Mouse (Mus musculus): Measurements from ENCODE around the gene Hist1h3b. TPM values are rescaled to one million over a fixed set of nuclear protein-coding genes. Genes with fewer than 3 reads are reported as not detected.
"Not testable (repeated sequence)": the region's sequence is repeated elsewhere in the genome, so short reads cannot be mapped to it uniquely, and the experiment has no call there.

The Hist1h3b gene
- polyA plus RNA-seq, 1 experiment from 2014 or later = 29.5 TPM

DNA sequence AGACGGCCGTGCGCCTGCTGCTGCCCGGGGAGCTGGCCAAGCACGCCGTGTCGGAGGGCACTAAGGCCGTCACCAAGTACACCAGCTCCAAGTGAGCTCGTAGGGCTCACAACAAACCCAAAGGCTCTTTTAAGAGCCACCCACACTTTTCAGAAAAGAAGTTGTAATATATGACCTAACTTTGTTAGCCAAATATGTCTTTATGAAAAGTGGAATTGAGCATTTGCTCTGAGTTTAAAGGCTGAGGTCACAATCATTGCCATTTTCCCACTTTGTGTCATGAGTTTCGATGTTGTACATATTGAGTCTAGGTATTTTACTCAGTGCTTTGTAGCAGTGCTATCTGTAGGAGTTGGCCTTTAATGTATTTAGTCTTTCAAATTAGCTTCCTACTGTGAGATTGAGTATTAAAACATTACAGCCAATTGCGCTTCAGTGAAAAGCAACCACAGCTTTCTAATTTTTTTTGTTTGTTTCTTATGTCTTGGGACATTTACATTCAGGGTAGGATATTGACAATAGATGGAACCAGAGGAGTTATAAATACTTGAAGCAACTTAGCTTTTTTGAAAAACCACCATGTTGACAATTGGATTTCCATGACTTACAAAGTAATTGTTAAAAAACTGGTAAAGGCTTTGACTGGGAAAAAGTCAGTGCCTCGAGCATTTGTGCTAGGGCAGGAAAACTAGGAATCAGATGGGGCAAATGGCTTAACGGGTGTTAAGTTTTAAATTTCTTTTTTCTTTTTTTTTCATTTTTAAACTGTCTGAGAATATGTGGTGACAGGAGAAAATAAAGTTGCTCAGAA lies 4.8 kb upstream of the Hist1h3b start:
- peak overlapping the region; percentile 59 for H3K4me3 ChIP-seq (replicated peaks)
- peak; percentile 66 for DNase-seq
- no peaks in the 10 kb centered on the region for H3K36me3 ChIP-seq
- H3K27me3 ChIP-seq = no peaks in the 10 kb centered on the region
- peak overlapping the region; percentile 99 for H3K27ac ChIP-seq
- WGBS (ENCODE audit: insufficient replicate concordance) = 4% methylated on average over 13 of the region's 13 CpGs
- peak overlapping the region; percentile 67 for H3K4me2 ChIP-seq
- peaks cover 50% of the 10 kb centered on the region for H3K4me1 ChIP-seq (replicated peaks)
- H3K9ac ChIP-seq = peak overlapping the region; percentile 77
- ATAC-seq (ENCODE audit: low read depth) = peak; percentile 21
- H3K9me3 ChIP-seq (replicated peaks) = no peaks in the 10 kb centered on the region

- peak overlapping the region; percentile 59 for H3K4me3 ChIP-seq (replicated peaks)
- WGBS (ENCODE audit: insufficient replicate concordance) = 8% methylated on average over 4 of the region's 4 CpGs
- no peaks in the 10 kb centered on the region for H3K9me3 ChIP-seq (replicated peaks)
- H3K27me3 ChIP-seq = no peaks in the 10 kb centered on the region
- ATAC-seq (ENCODE audit: low read depth) (no peak), DNase-seq (no peak)
- peak overlapping the region; percentile 77 for H3K9ac ChIP-seq
- peaks cover 50% of the 10 kb centered on the region for H3K4me1 ChIP-seq (replicated peaks)
- H3K4me2 ChIP-seq = peak overlapping the region; percentile 67
- peak overlapping the region; percentile 99 for H3K27ac ChIP-seq
- H3K36me3 ChIP-seq = no peaks in the 10 kb centered on the region
Measured at GRCm38 (mm10) chr13:23747892-23748288, 4.2 kb upstream of the Hist1h3b start.

DNA sequence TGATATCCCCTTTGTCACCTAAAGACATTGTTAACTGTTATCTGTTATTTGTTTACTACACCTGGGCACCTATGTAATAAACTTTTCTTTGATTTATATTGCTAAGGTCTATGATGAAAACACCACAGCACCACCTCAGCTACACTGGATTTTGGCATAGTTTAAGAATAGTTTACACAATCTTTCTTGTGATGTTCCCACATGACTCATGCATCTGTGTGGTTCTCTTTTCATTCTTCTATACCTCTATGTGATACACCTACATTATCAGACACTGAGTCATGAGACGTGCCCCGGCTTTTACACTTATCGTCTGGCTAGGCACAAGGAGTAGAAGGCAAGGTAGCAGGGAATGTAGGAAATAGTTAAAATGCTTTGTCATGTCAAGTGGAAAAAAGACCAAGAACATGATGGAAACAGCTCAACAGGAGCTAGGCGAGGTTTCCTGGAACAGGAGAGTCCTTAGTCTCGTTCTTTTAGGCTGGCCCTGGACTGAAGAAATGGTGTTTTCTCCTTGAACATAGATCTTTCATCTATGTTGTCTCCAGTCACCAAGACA lies 2.4 kb upstream of the Hist1h3b start:
- ATAC-seq (ENCODE audit: low read depth) (no peak), DNase-seq (no peak)
- Histone ChIP-seq H3K27ac (peak overlapping the region; percentile 99), H3K27me3 (no peaks in the 10 kb centered on the region), H3K9me3 (replicated peaks) (no peaks in the 10 kb centered on the region), H3K4me3 (replicated peaks) (no peak overlapping the region), H3K36me3 (no peaks in the 10 kb centered on the region), H3K4me2 (no peak overlapping the region), H3K4me1 (replicated peaks) (peaks cover 47% of the 10 kb centered on the region), H3K9ac (peak overlapping the region; percentile 50)
- 82% methylated on average over 5 of the region's 5 CpGs for WGBS (ENCODE audit: insufficient replicate concordance)

GRCm38 (mm10) chr13:23750839-23751477 lies 1.1 kb upstream of the Hist1h3b start, which contains the start of gene Hist1h2ab:
TSS of gene Hist1h2ab (plus strand) at chr13:23751126.
- peak; percentile 44 for ATAC-seq (ENCODE audit: low read depth)
- WGBS (ENCODE audit: insufficient replicate concordance) = under 1% methylated on average over 29 of the region's 47 CpGs

GRCm38 (mm10) chr13:23751478-23751956 lies 550 bp upstream of the Hist1h3b start:
- ATAC-seq (ENCODE audit: low read depth) = peak; percentile 5; the same call in 1 of the 2 replicates
- Histone ChIP-seq H3K9ac (peak overlapping the region; percentile 80), H3K4me1 (replicated peaks) (peaks cover 60% of the 10 kb centered on the region), H3K27ac (peak overlapping the region; percentile 99), H3K27me3 (no peaks in the 10 kb centered on the region), H3K9me3 (replicated peaks) (no peaks in the 10 kb centered on the region), H3K36me3 (no peaks in the 10 kb centered on the region), H3K4me3 (replicated peaks) (peak overlapping the region; percentile 53), H3K4me2 (peak overlapping the region; percentile 63)
- peak; percentile 50 for DNase-seq
- under 1% methylated on average over 11 of the region's 11 CpGs for WGBS (ENCODE audit: insufficient replicate concordance)

More at GRCm38 (mm10) chr13:23750839-23751477, 1.1 kb upstream of the Hist1h3b start, which contains the start of gene Hist1h2ab:
- peak; percentile 77 for DNase-seq
- H3K9me3 ChIP-seq (replicated peaks); H3K27me3 ChIP-seq; H3K36me3 ChIP-seq: not testable (repeated sequence)
- H3K27ac ChIP-seq = peak within 1 kb of the TSS; percentile 99
- peak within 1 kb of the TSS; percentile 63 for H3K4me2 ChIP-seq
- H3K4me3 ChIP-seq (replicated peaks) = peak within 1 kb of the TSS; percentile 53
- peak within 1 kb of the TSS; percentile 80 for H3K9ac ChIP-seq
- H3K4me1 ChIP-seq (replicated peaks) = peaks cover 56% of the 10 kb centered on the region

DNA sequence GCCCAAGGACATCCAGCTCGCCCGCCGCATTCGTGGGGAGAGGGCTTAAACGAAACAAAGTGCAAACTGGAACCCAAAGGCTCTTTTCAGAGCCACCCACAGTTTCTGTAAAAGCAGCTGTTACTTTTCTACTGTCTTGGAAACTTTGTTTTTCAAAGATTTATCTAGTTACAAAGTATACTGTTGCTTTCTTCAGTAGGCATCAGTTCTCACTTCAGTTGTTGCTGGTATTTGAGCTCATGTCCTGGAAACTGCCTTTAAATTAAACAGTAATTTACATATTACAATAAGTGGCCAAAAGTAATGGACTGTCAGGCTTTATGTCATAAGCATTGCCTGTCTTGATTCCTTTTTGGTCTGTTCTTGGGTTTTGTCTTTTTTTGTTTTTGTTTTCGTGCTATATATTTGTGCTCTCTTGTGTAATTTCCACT lies 690 bp downstream of the Hist1h3b start:
- Histone ChIP-seq H3K9ac (peak overlapping the region; percentile 85), H3K27me3 (no peaks in the 10 kb centered on the region), H3K4me1 (replicated peaks) (peaks cover 56% of the 10 kb centered on the region), H3K4me3 (replicated peaks) (peak overlapping the region; percentile 56), H3K4me2 (peak overlapping the region; percentile 70), H3K9me3 (replicated peaks) (no peaks in the 10 kb centered on the region), H3K36me3 (no peaks in the 10 kb centered on the region), H3K27ac (peak overlapping the region; percentile 97)
- DNase-seq (no peak), ATAC-seq (ENCODE audit: low read depth) (no peak)
- WGBS (ENCODE audit: insufficient replicate concordance) = 3% methylated on average over 6 of the region's 6 CpGs

GRCm38 (mm10) chr13:23753314-23754078 lies 1.4 kb downstream of the Hist1h3b start:
- H3K9me3 ChIP-seq (replicated peaks) = no peaks in the 10 kb centered on the region
- peak overlapping the region; percentile 56 for H3K4me3 ChIP-seq (replicated peaks)
- H3K9ac ChIP-seq = peak overlapping the region; percentile 85
- WGBS (ENCODE audit: insufficient replicate concordance) = 52% methylated on average over 4 of the region's 4 CpGs
- H3K27me3 ChIP-seq = no peaks in the 10 kb centered on the region
- ATAC-seq (ENCODE audit: low read depth) = no peak
- peak overlapping the region; percentile 97 for H3K27ac ChIP-seq
- H3K36me3 ChIP-seq = no peaks in the 10 kb centered on the region
- peak overlapping the region; percentile 70 for H3K4me2 ChIP-seq
- no peak for DNase-seq
- peaks cover 55% of the 10 kb centered on the region for H3K4me1 ChIP-seq (replicated peaks)

GRCm38 (mm10) chr13:23755000-23755399 lies 2.9 kb downstream of the Hist1h3b start:
- H3K4me1 ChIP-seq (replicated peaks) = peaks cover 59% of the 10 kb centered on the region
- no peaks in the 10 kb centered on the region for H3K9me3 ChIP-seq (replicated peaks)
- DNase-seq = no peak
- H3K27me3 ChIP-seq = no peaks in the 10 kb centered on the region
- H3K9ac ChIP-seq = peak overlapping the region; percentile 40
- no peaks in the 10 kb centered on the region for H3K36me3 ChIP-seq
- no peak for ATAC-seq (ENCODE audit: low read depth)
- H3K27ac ChIP-seq = peak overlapping the region; percentile 88
- no peak overlapping the region for H3K4me3 ChIP-seq (replicated peaks)
- H3K4me2 ChIP-seq = no peak overlapping the region

GRCm38 (mm10) chr13:23756790-23757189 lies 4.7 kb downstream of the Hist1h3b start, which contains the start of gene Hist1h4b:
TSS of gene Hist1h4b (plus strand) at chr13:23757013.
- Histone ChIP-seq H3K4me2 (peak within 1 kb of the TSS; percentile 72), H3K4me1 (replicated peaks) (peaks cover 64% of the 10 kb centered on the region), H3K4me3 (replicated peaks) (peak within 1 kb of the TSS; percentile 52), H3K36me3 (no peaks in the 10 kb centered on the region), H3K9me3 (replicated peaks) (no peaks in the 10 kb centered on the region), H3K27ac (peak within 1 kb of the TSS; percentile 98), H3K9ac (peak within 1 kb of the TSS; percentile 78), H3K27me3 (no peaks in the 10 kb centered on the region)
- peak; percentile 92 for DNase-seq
- WGBS (ENCODE audit: insufficient replicate concordance) = 1% methylated on average over 17 of the region's 22 CpGs
- ATAC-seq (ENCODE audit: low read depth) = peak; percentile 69

DNA sequence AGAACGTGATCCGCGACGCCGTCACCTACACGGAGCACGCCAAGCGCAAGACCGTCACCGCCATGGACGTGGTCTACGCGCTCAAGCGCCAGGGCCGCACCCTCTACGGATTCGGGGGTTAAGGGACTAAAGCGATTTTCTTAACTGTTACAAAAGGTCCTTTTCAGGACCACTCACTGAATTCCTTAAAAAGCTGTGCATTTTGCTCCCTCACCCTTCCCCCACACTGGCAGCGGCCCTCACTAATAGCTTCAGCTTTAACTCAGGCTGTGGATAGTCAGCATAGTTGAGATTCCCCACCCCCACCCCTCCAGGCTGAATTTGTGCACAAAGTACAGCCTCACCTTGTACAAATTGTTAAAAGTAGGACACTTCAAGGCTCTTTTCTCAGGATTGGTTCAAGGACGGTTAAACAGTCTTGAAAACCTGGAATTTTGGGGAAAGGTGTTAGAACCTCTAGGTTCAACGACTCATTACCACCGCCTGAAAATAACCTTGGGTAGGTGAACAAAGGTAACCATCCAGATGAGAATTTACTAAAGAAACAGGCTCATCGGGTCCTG lies 5.2 kb downstream of the Hist1h3b start:
- DNase-seq (peak; percentile 74), ATAC-seq (ENCODE audit: low read depth) (peak; percentile 10)
- peaks cover 65% of the 10 kb centered on the region for H3K4me1 ChIP-seq (replicated peaks)
- H3K4me2 ChIP-seq = peak overlapping the region; percentile 72
- H3K27ac ChIP-seq = peak overlapping the region; percentile 98
- peak overlapping the region; percentile 52 for H3K4me3 ChIP-seq (replicated peaks)
- H3K36me3 ChIP-seq = no peaks in the 10 kb centered on the region
- H3K27me3 ChIP-seq = no peaks in the 10 kb centered on the region
- 1% methylated on average over 13 of the region's 23 CpGs for WGBS (ENCODE audit: insufficient replicate concordance)
- peak overlapping the region; percentile 78 for H3K9ac ChIP-seq
- no peaks in the 10 kb centered on the region for H3K9me3 ChIP-seq (replicated peaks)
